Mouse (Mus musculus): ENCODE data around the gene Aig1.

Aig1 gene

GRCm38 (mm10) chr10:13705771-13706170 is 163.0 kb downstream of the Aig1 start:
- no peak for DNase-seq (ENCODE audit: low read depth, low spot score)

- DNase-seq (ENCODE audit: low read depth, low spot score): no peak
These were observed 166.1 kb downstream of the Aig1 start for GRCm38 (mm10) chr10:13702688-13703087.

GRCm38 (mm10) chr10:13702043-13702442 is 166.7 kb downstream of the Aig1 start:
- no peak for DNase-seq (ENCODE audit: low read depth, low spot score)

DNA sequence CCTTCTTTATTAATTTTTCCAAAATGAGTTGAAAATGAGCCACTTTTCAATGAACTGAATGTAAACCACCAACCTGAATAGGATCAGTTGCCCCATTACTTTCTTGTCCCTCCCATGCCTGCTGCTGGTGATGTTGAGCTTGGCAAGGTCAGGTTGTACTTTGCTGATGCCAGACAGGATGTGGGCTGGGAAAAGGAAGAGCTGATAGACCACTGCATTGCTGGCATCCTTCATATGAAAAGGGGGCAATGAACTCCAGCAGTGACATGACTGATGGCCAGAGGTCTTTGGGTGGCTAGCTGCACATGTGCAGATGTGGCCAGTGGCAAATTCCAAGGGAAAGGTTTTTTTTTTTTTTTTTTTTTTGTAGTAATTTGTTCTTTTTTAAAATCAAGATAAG is 172.5 kb downstream of the Aig1 start:
- DNase-seq (ENCODE audit: low read depth, low spot score): peak; percentile 65

- no peak for DNase-seq (ENCODE audit: low read depth, low spot score)
These were observed 175.5 kb downstream of the Aig1 start for GRCm38 (mm10) chr10:13693276-13693675.

GRCm38 (mm10) chr10:13690773-13691172 is 178.0 kb downstream of the Aig1 start:
- no peak for DNase-seq (ENCODE audit: low read depth, low spot score)

DNA sequence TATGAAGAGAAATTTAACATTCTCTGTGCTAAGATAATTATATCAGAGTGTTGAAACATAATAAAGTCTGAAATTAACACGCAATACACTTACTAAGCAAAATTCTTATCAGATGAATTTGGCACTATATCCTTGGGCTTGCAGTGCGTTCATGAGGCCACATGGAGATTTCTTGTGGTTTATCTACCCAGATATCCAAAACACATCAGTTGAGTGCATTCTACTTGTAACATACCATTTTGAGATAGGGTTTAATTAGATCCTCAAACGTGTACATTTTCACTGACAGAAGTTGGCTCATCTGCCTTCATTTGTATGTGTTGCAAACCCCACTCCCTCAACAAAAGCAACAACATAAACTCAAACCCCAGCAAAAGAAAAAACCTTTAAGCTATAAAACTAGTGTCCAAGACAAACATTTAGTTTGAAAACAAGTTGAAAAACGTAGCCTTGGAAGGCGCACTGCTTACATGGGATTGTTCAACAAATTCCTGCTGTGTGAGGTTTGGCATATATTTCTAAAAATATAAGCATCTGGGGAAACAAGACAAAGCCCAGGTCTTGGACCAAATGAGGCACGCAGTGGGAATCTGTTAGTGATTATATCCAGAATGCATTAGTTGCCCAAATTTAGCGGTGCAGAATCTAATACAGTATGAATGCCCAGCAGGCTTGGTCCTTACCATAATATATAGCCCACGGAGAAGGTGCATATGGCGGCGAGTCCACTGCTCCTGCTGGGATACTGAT is 178.8 kb downstream of the Aig1 start:
- no peak for DNase-seq (ENCODE audit: low read depth, low spot score)

GRCm38 (mm10) chr10:13688386-13689120 is 180.2 kb downstream of the Aig1 start:
- no peak for DNase-seq (ENCODE audit: low read depth, low spot score)

DNA sequence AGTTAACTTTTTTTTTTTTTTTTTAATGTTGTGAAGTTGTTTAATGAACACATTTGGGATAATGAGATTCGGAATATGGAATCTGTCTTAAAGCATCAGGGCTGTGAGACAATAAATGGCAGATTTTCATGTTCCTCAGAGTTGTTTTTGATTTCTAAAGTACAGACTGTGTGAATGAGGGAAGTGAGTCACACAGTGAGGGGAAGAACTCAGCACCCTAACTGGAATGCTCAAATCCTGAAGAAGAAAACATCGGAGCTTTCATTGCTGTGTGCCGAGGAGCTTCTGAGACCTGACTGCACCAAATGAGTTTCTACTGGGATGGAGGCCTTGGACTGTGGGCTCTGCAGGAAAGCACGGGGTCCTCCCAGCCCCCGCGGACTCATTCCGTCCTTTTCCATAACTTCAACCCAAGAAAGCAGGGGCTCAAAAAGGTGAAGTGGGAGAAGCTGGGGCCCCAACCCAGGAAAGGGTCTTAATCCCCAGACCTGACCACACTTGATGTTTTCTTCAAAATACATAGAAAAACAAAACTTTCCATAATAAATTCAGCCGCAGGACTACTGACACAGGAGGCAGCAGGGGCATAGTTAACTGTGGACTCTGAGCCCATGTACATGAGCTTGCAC is 181.5 kb downstream of the Aig1 start:
- no peak for DNase-seq (ENCODE audit: low read depth, low spot score)

DNA sequence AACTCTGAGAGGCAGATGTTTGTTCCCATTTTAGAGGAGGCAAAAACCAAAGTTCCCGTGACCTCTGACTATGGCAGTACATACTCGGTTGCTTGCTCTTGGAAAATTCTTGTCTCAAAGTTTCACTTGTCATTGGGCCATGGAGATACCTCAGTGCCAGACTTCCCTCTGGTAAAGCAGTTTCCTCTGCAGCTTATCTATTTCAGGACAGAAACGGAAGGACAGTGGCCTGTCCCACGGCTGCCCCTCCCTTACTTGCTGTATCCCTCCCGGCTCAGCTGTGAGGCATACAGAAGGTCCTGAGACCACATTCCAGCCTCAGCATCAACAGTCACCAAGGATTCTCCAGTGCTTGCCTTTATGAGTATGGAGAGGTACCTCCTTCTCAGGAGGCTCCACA is 182.7 kb downstream of the Aig1 start:
- no peak for DNase-seq (ENCODE audit: low read depth, low spot score)

- no peak for DNase-seq (ENCODE audit: low read depth, low spot score)
These were observed 183.4 kb downstream of the Aig1 start for GRCm38 (mm10) chr10:13685366-13685765.

DNA sequence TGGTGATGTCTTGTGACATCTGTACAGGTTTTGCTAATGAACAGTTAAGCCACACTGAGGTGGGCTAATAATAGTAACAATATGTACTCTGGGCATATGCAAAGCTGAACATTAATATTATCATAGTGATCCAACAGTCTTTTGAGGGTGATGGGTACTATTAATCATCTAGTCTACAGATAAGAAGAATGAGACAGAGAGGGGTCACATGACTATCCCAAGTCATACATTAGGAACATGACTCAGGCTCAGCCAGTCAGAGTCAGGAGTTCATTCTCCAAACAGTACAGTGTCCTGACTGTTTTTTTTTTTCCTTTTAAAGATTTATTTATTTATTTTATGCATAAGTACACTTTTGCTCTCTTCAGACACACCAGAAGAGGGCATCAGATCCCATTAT is 184.3 kb downstream of the Aig1 start:
- DNase-seq (ENCODE audit: low read depth, low spot score): peak; percentile 54

GRCm38 (mm10) chr10:13682565-13682964 is 186.2 kb downstream of the Aig1 start:
- peak; percentile 34 for DNase-seq (ENCODE audit: low read depth, low spot score)

DNA sequence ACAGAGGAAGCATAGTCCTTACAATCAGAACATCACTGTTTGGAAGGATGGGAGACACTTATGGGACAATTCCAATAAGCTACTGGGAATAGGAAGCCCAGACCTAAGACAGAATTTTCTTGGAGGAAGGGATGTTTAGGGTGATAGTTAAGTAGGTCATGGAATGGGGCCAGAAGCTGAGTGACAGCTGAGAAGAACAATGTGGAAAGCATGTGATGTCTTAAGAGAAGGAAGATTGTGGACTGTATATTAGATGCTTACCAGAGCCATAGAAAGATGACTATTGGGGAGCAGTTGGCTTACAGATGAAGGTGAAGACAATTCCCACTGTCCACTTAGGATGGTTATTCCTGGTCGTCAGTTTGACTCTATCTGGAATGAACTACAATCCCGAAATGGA is 191.3 kb downstream of the Aig1 start:
- no peak for DNase-seq (ENCODE audit: low read depth, low spot score)

- no peak for DNase-seq (ENCODE audit: low read depth, low spot score)
These were observed 193.8 kb downstream of the Aig1 start for GRCm38 (mm10) chr10:13675033-13675379.

- DNase-seq (ENCODE audit: low read depth, low spot score): no peak
These were observed 194.3 kb downstream of the Aig1 start for GRCm38 (mm10) chr10:13674304-13675032.

GRCm38 (mm10) chr10:13667166-13667696 is 201.5 kb downstream of the Aig1 start:
- DNase-seq (ENCODE audit: low read depth, low spot score): peak; percentile 72

GRCm38 (mm10) chr10:13663476-13663875 is 205.3 kb downstream of the Aig1 start:
- DNase-seq (ENCODE audit: low read depth, low spot score): peak; percentile 57

GRCm38 (mm10) chr10:13659778-13660177 is 209.0 kb downstream of the Aig1 start:
- no peak for DNase-seq (ENCODE audit: low read depth, low spot score)

GRCm38 (mm10) chr10:13653739-13654462 is 214.9 kb downstream of the Aig1 start:
- no peak for DNase-seq (ENCODE audit: low read depth, low spot score)

DNA sequence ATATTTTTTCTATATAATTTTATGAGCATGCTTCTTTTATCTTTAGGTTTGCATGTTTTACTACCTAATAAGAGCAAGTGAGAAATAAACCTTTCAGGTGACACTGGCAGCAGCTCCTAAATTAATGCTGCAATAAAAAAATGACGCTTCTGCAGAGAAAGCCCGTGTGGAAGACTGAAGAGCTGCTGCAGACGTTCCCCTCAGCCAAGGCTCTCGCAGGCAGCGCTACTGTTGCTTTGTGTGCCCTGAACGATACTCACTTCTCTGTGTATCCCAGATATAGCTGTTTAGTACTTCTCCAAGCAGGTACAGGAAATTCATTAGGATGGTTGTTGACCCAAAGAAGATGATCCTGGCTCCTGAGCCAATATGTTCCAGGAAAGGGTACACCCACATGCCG is 215.5 kb downstream of the Aig1 start:
- DNase-seq (ENCODE audit: low read depth, low spot score): no peak
